Comparison of ENCODE assay signal across 26 mouse cellular contexts in genomic region chr13:9977699-9978098, GRCm38 (mm10).
A peak's percentile ranks its signal among the peaks of the same experiment; 100 is the strongest.
DNase-seq lines count a peak whose midpoint lies in the region; ATAC-seq and TF ChIP-seq lines count a peak whose summit lies in the region.
"Had no signal": no experiment of that assay in that cellular context is flagged by ENCODE, and none has a peak within 500 bp of the region (broad histone marks: within the 10 kb centered on the region; RNA-seq: fewer than 3 reads in every experiment).

No protein-coding gene starts in this region.

- DNase-seq in hindbrain, embryonic 14.5 days (ENCODE audit: low spot score), result peak; percentile 38
- no peak for DNase-seq in hindbrain, embryonic 11.5 days (ENCODE audit: low spot score)
- no peak for DNase-seq in neural tube, embryonic 10.5 days (ENCODE audit: extremely low spot score, low spot score)
- DNase-seq in hindbrain, postnatal 0 days (ENCODE audit: low spot score), result no peak
- no peak for DNase-seq in kidney, adult 9 months
- DNase-seq: B cell, adult 2 months; cerebellum, adult 8-10 months; cerebellum, postnatal 25 days; heart, postnatal 10 days; kidney, adult 2 months; kidney, postnatal 4 days; layer of hippocampus, postnatal 36 days; left cerebral cortex, postnatal 4 days; liver, postnatal 0 days; lung, postnatal 36 days; right cerebral cortex, adult 18-20 months; spleen, adult 18-20 months; thymus, postnatal 14 days had no signal

- no peaks in the 10 kb centered on the region for H3K27me3 ChIP-seq in hindbrain, embryonic 14.5 days (ENCODE audit: control insufficient read depth, insufficient read depth, low read length)
- H3K27me3 ChIP-seq in hindbrain, embryonic 11.5 days (ENCODE audit: control insufficient read depth, insufficient read depth, low read length), result no peaks in the 10 kb centered on the region
- no peaks in the 10 kb centered on the region for H3K27me3 ChIP-seq in neural tube, embryonic 13.5 days
- H3K27me3 ChIP-seq in hindbrain, postnatal 0 days (ENCODE audit: insufficient read depth, low read length), result no peaks in the 10 kb centered on the region
- H3K27me3 ChIP-seq: embryonic facial prominence, embryonic 15.5 days; heart, embryonic 13.5 days; intestine, embryonic 15.5 days; liver, embryonic 12.5 days had no signal

- no peak overlapping the region for H3K4me2 ChIP-seq in hindbrain, embryonic 14.5 days (replicated peaks)
- no peak overlapping the region for H3K4me2 ChIP-seq in hindbrain, embryonic 11.5 days (replicated peaks; ENCODE audit: low read depth, low read length)
- no peak overlapping the region for H3K4me2 ChIP-seq in neural tube, embryonic 13.5 days
- no peak overlapping the region for H3K4me2 ChIP-seq in hindbrain, postnatal 0 days (ENCODE audit: low read depth, low read length)
- H3K4me2 ChIP-seq: embryonic facial prominence, embryonic 15.5 days; heart, embryonic 13.5 days; intestine, embryonic 15.5 days; liver, embryonic 12.5 days had no signal

- WGBS in hindbrain, embryonic 14.5 days, result 65% methylated on average over 1 of the region's 1 CpGs
- 87% methylated on average over 1 of the region's 1 CpGs for WGBS in hindbrain, embryonic 11.5 days
- 73% methylated on average over 1 of the region's 1 CpGs for WGBS in neural tube, embryonic 13.5 days
- WGBS in hindbrain, postnatal 0 days, result 57% methylated on average over 1 of the region's 1 CpGs

- no peaks in the 10 kb centered on the region for H3K36me3 ChIP-seq in hindbrain, embryonic 14.5 days (replicated peaks; ENCODE audit: control insufficient read depth, insufficient read depth)
- no peaks in the 10 kb centered on the region for H3K36me3 ChIP-seq in hindbrain, embryonic 11.5 days (ENCODE audit: control insufficient read depth, insufficient read depth, low read length)
- H3K36me3 ChIP-seq in neural tube, embryonic 13.5 days, result no peaks in the 10 kb centered on the region
- no peaks in the 10 kb centered on the region for H3K36me3 ChIP-seq in hindbrain, postnatal 0 days (ENCODE audit: insufficient read depth, low read length)
- H3K36me3 ChIP-seq: embryonic facial prominence, embryonic 10.5 days; embryonic facial prominence, embryonic 15.5 days; heart, embryonic 13.5 days; intestine, embryonic 15.5 days; liver, embryonic 12.5 days had no signal

- no peak for TF ChIP-seq CTCF in hindbrain, postnatal 0 days (IDR thresholded peaks at IDR 0.05; ENCODE audit: low read depth)

- no peaks in the 10 kb centered on the region for H3K9me3 ChIP-seq in hindbrain, embryonic 14.5 days (ENCODE audit: control insufficient read depth, low read length)
- H3K9me3 ChIP-seq in hindbrain, embryonic 11.5 days (ENCODE audit: control insufficient read depth, low read length), result no peaks in the 10 kb centered on the region
- H3K9me3 ChIP-seq in neural tube, embryonic 13.5 days, result no peaks in the 10 kb centered on the region
- H3K9me3 ChIP-seq in hindbrain, postnatal 0 days (ENCODE audit: low read length), result no peaks in the 10 kb centered on the region
- H3K9me3 ChIP-seq: embryonic facial prominence, embryonic 10.5 days; embryonic facial prominence, embryonic 15.5 days; heart, embryonic 13.5 days; intestine, embryonic 15.5 days; liver, embryonic 12.5 days had no signal

- H3K4me1 ChIP-seq in hindbrain, embryonic 14.5 days (replicated peaks; ENCODE audit: control insufficient read depth, insufficient read depth, low read length), result no peaks in the 10 kb centered on the region
- no peaks in the 10 kb centered on the region for H3K4me1 ChIP-seq in hindbrain, embryonic 11.5 days (replicated peaks; ENCODE audit: control insufficient read depth, insufficient read depth, low read length)
- H3K4me1 ChIP-seq in neural tube, embryonic 13.5 days (replicated peaks), result no peaks in the 10 kb centered on the region
- no peaks in the 10 kb centered on the region for H3K4me1 ChIP-seq in hindbrain, postnatal 0 days (ENCODE audit: insufficient read depth, low read length)
- H3K4me1 ChIP-seq: embryonic facial prominence, embryonic 15.5 days; heart, embryonic 13.5 days; intestine, embryonic 15.5 days; liver, embryonic 12.5 days had no signal

- H3K27ac ChIP-seq in hindbrain, embryonic 14.5 days, result no peak overlapping the region
- H3K27ac ChIP-seq in hindbrain, embryonic 11.5 days (ENCODE audit: low read depth, low read length), result no peak overlapping the region
- H3K27ac ChIP-seq in neural tube, embryonic 13.5 days (replicated peaks), result no peak overlapping the region
- H3K27ac ChIP-seq in hindbrain, postnatal 0 days, result no peak overlapping the region
- H3K27ac ChIP-seq: embryonic facial prominence, embryonic 10.5 days; embryonic facial prominence, embryonic 15.5 days; heart, embryonic 13.5 days; intestine, embryonic 15.5 days; kidney, postnatal 0 days; liver, embryonic 12.5 days had no signal

- peak; percentile 56 for ATAC-seq in hindbrain, embryonic 14.5 days (ENCODE audit: low FRiP score)
- ATAC-seq in hindbrain, embryonic 11.5 days (ENCODE audit: low FRiP score), result no peak
- peak; percentile 56 for ATAC-seq in neural tube, embryonic 13.5 days (ENCODE audit: low read depth)
- ATAC-seq in hindbrain, postnatal 0 days, result peak; percentile 69; the same call in 1 of the 2 replicates
- no peak for ATAC-seq in frontal cortex, adult (ENCODE audit: low TSS enrichment)
- ATAC-seq: intestine, embryonic 15.5 days; liver, embryonic 12.5 days; liver, postnatal 0 days had no signal

- no peak overlapping the region for H3K9ac ChIP-seq in hindbrain, embryonic 14.5 days
- no peak overlapping the region for H3K9ac ChIP-seq in hindbrain, embryonic 11.5 days (ENCODE audit: low read depth, low read length)
- no peak overlapping the region for H3K9ac ChIP-seq in neural tube, embryonic 13.5 days
- H3K9ac ChIP-seq in hindbrain, postnatal 0 days (replicated peaks; ENCODE audit: low read length), result no peak overlapping the region
- H3K9ac ChIP-seq: embryonic facial prominence, embryonic 15.5 days; heart, embryonic 13.5 days; intestine, embryonic 15.5 days; liver, embryonic 12.5 days; liver, postnatal 0 days had no signal

- no peak overlapping the region for H3K4me3 ChIP-seq in hindbrain, embryonic 14.5 days (replicated peaks; ENCODE audit: low read length)
- H3K4me3 ChIP-seq in hindbrain, embryonic 11.5 days (ENCODE audit: low read depth, low read length), result no peak overlapping the region
- no peak overlapping the region for H3K4me3 ChIP-seq in neural tube, embryonic 13.5 days
- H3K4me3 ChIP-seq in hindbrain, postnatal 0 days (ENCODE audit: low read length), result no peak overlapping the region
- H3K4me3 ChIP-seq: embryonic facial prominence, embryonic 10.5 days; embryonic facial prominence, embryonic 15.5 days; heart, embryonic 13.5 days; intestine, embryonic 15.5 days; liver, embryonic 12.5 days had no signal

Comparison
In these comparisons a context has a peak if more than half of its experiments do, and no peak if none do; other contexts are left out.
1. ATAC-seq: peak in hindbrain, embryonic 14.5 days (single experiment), neural tube, embryonic 13.5 days (single experiment) and hindbrain, postnatal 0 days (single experiment); none in hindbrain, embryonic 11.5 days (single experiment) and frontal cortex, adult (single experiment).